Mouse (Mus musculus) kidney, postnatal 0 days (tissue): ENCODE results near the gene Thumpd2. TPM values are rescaled to one million over a fixed set of nuclear protein-coding genes. Genes with fewer than 3 reads are reported as not detected.

ENCODE experiments used
- ATAC-seq: fragments of 200-750 bp; cut with Nextera tagmentation; replicated peaks from 2 replicates; pipeline ENCODE4 v1.8.0; 2017; ENCODE audit warnings: low read depth, moderate number of reproducible peaks, moderate TSS enrichment, moderate library complexity; ENCODE audit not compliant: low FRiP score
- DNase-seq: peaks from one replicate; pipeline ENCODE4 v3.0.0-alpha.2; 2016; ENCODE audit warnings: low spot score
- H3K27ac ChIP-seq: fragments of 300-500 bp; sonication (generic); 2 replicates; pipeline ENCODE4 v1.5.1; 2014; ENCODE audit warnings: mild to moderate bottlenecking
- H3K27me3 ChIP-seq: fragments of 300-500 bp; sonication (generic); 2 replicates; pipeline ENCODE4 v1.6.1; 2014; ENCODE audit warnings: low read length, mixed read lengths; ENCODE audit not compliant: insufficient read depth
- H3K36me3 ChIP-seq: fragments of 300-500 bp; sonication (generic); 2 replicates; pipeline ENCODE4 v1.6.1; 2014; ENCODE audit warnings: low read length, mixed read lengths; ENCODE audit not compliant: insufficient read depth
- H3K4me1 ChIP-seq: fragments of 300-500 bp; sonication (generic); replicated peaks from 2 replicates; pipeline ENCODE4 v1.6.1; 2014; ENCODE audit warnings: antibody characterized with exemption, low read length, mixed read lengths; ENCODE audit not compliant: insufficient read depth
- H3K4me2 ChIP-seq: fragments of 300-500 bp; sonication (generic); 2 replicates; pipeline ENCODE4 v1.6.1; 2014; ENCODE audit warnings: mild to moderate bottlenecking, low read length, moderate library complexity, mixed read lengths
- H3K4me3 ChIP-seq: fragments of 300-500 bp; sonication (generic); replicated peaks from 2 replicates; pipeline ENCODE4 v1.5.1; 2014; ENCODE audit warnings: low read depth, low read length
- H3K9ac ChIP-seq: fragments of 300-500 bp; sonication (generic); 2 replicates; pipeline ENCODE4 v1.6.1; 2014; ENCODE audit warnings: low read depth, low read length
- H3K9me3 ChIP-seq: fragments of 300-500 bp; sonication (generic); replicated peaks from 2 replicates; pipeline ENCODE4 v1.6.1; 2016; ENCODE audit warnings: low read length, inconsistent platforms, mixed read lengths
- CTCF ChIP-seq: IDR thresholded peaks from 2 replicates; pipeline ENCODE4 v1.5.1; 2016; ENCODE audit warnings: antibody characterized with exemption, low read depth, mild to moderate bottlenecking, moderate library complexity
- WGBS: fragments of 180-500 bp; shearing (Covaris S2); extraction: QIAGEN DNeasy Blood & Tissue Kit; methylation state at CpG from one replicate; pipeline ENCODE4 v1.1.7; 2014; 5-methylcytosine and 5-hydroxymethylcytosine counted together
- polyA plus RNA-seq: library from polyadenylated mRNA; unstranded; fragments of >200 nt; fragmentation: Nextera tagmentation; extraction: Ambion mirVana; gene quantifications from 2 replicates; pipeline ENCODE4 v1.2.1, GENCODE M21; 2015

Thumpd2 gene
- polyA plus RNA-seq, 1 experiment from 2014 or later = 15.0 TPM

- no peak overlapping the region for H3K27ac ChIP-seq
- H3K9me3 ChIP-seq = no peaks in the 10 kb centered on the region
- peak; percentile 58 for TF ChIP-seq CTCF
- 52% methylated on average over 1 of the region's 1 CpGs for WGBS
- ATAC-seq (no peak), DNase-seq (no peak)
- H3K4me1 ChIP-seq = no peaks in the 10 kb centered on the region
- no peak overlapping the region for H3K9ac ChIP-seq
- H3K36me3 ChIP-seq = no peaks in the 10 kb centered on the region
- H3K4me3 ChIP-seq = no peak overlapping the region
- H3K4me2 ChIP-seq = no peak overlapping the region
- no peaks in the 10 kb centered on the region for H3K27me3 ChIP-seq
Measured at GRCm38 (mm10) chr17:81017132-81017531, 47.8 kb downstream of the Thumpd2 start.

- TF ChIP-seq CTCF = peak; percentile 90
- 55% methylated on average over 4 of the region's 4 CpGs for WGBS
- no peak overlapping the region for H3K4me3 ChIP-seq
Measured at GRCm38 (mm10) chr17:81015814-81016447, 49.0 kb downstream of the Thumpd2 start.

GRCm38 (mm10) chr17:81010844-81011685 lies 53.8 kb downstream of the Thumpd2 start:
- no peak overlapping the region for H3K4me3 ChIP-seq
- TF ChIP-seq CTCF = no peak
- no peak; the same call in 1 of the 2 replicates for ATAC-seq
- no peak overlapping the region for H3K27ac ChIP-seq
- no peaks in the 10 kb centered on the region for H3K36me3 ChIP-seq
- no peaks in the 10 kb centered on the region for H3K9me3 ChIP-seq
- DNase-seq = peak; percentile 79
- no peaks in the 10 kb centered on the region for H3K4me1 ChIP-seq
- 53% methylated on average over 18 of the region's 18 CpGs for WGBS
- no peak overlapping the region for H3K4me2 ChIP-seq
- no peak overlapping the region for H3K9ac ChIP-seq
- no peaks in the 10 kb centered on the region for H3K27me3 ChIP-seq

More at GRCm38 (mm10) chr17:81015814-81016447, 49.0 kb downstream of the Thumpd2 start:
- Histone ChIP-seq H3K4me1 (no peaks in the 10 kb centered on the region), H3K9ac (no peak overlapping the region), H3K27ac (no peak overlapping the region), H3K36me3 (no peaks in the 10 kb centered on the region), H3K4me2 (no peak overlapping the region), H3K9me3 (no peaks in the 10 kb centered on the region), H3K27me3 (no peaks in the 10 kb centered on the region)
- ATAC-seq (peak; percentile 79), DNase-seq (peak; percentile 92)

GRCm38 (mm10) chr17:81010199-81010598 lies 54.7 kb downstream of the Thumpd2 start:
- ATAC-seq (no peak), DNase-seq (no peak)
- Histone ChIP-seq H3K9ac (no peak overlapping the region), H3K9me3 (no peaks in the 10 kb centered on the region), H3K27ac (no peak overlapping the region), H3K4me1 (no peaks in the 10 kb centered on the region), H3K4me2 (no peak overlapping the region), H3K36me3 (no peaks in the 10 kb centered on the region), H3K27me3 (no peaks in the 10 kb centered on the region), H3K4me3 (no peak overlapping the region)
- 56% methylated on average over 3 of the region's 3 CpGs for WGBS
- TF ChIP-seq CTCF = no peak

GRCm38 (mm10) chr17:81009112-81009511 lies 55.8 kb downstream of the Thumpd2 start:
- H3K9me3 ChIP-seq = no peaks in the 10 kb centered on the region
- H3K9ac ChIP-seq = no peak overlapping the region
- H3K27ac ChIP-seq = no peak overlapping the region
- no peak overlapping the region for H3K4me2 ChIP-seq
- no peaks in the 10 kb centered on the region for H3K4me1 ChIP-seq
- WGBS = 74% methylated on average over 10 of the region's 10 CpGs
- DNase-seq (no peak), ATAC-seq (no peak)
- H3K4me3 ChIP-seq = no peak overlapping the region
- no peak for TF ChIP-seq CTCF
- no peaks in the 10 kb centered on the region for H3K27me3 ChIP-seq
- no peaks in the 10 kb centered on the region for H3K36me3 ChIP-seq

GRCm38 (mm10) chr17:81005292-81005691 lies 59.6 kb downstream of the Thumpd2 start:
- H3K9ac ChIP-seq = no peak overlapping the region
- H3K4me2 ChIP-seq = no peak overlapping the region
- no peaks in the 10 kb centered on the region for H3K9me3 ChIP-seq
- no peak overlapping the region for H3K4me3 ChIP-seq
- H3K27ac ChIP-seq = no peak overlapping the region
- no peaks in the 10 kb centered on the region for H3K4me1 ChIP-seq
- no peaks in the 10 kb centered on the region for H3K36me3 ChIP-seq
- H3K27me3 ChIP-seq = no peaks in the 10 kb centered on the region
- no peak for TF ChIP-seq CTCF
- no peak for ATAC-seq
- WGBS = 32% methylated on average over 8 of the region's 8 CpGs
- no peak for DNase-seq
